Mouse (Mus musculus): ENCODE data around the gene Phactr4. TPM values are rescaled to one million over a fixed set of nuclear protein-coding genes. Genes with fewer than 3 reads are reported as not detected.

Gene Phactr4
- total RNA-seq, 2 experiments from 2014 or later, result 9.1 to 9.8 TPM

- no peak for TF ChIP-seq CTCF (IDR thresholded peaks at IDR 0.05)
- no peak overlapping the region; the same call in 1 of the 2 replicates for H3K27ac ChIP-seq
- no peak for DNase-seq (ENCODE audit: extremely low spot score in 1 of 2, low spot score in 2 of 2)
- no peak overlapping the region for H3K4me3 ChIP-seq
- intact Hi-C loops (cut with DNase I), result no loop called here
These were observed 34.7 kb downstream of the Phactr4 start for GRCm38 (mm10) chr4:132387617-132388016.

- intact Hi-C loops (cut with DNase I), result no loop called here
- no peak for TF ChIP-seq CTCF (IDR thresholded peaks at IDR 0.05)
- DNase-seq (ENCODE audit: extremely low spot score in 1 of 2, low spot score in 2 of 2), result no peak
- no peak overlapping the region for H3K4me3 ChIP-seq
- H3K27ac ChIP-seq, result no peak overlapping the region; the same call in 1 of the 2 replicates
These were observed 35.4 kb downstream of the Phactr4 start for GRCm38 (mm10) chr4:132386846-132387245.

- H3K27ac ChIP-seq, result no peak overlapping the region
- intact Hi-C loops (cut with DNase I), result no loop called here
- no peak for DNase-seq (ENCODE audit: extremely low spot score in 1 of 2, low spot score in 2 of 2)
- no peak overlapping the region for H3K4me3 ChIP-seq
- no peak for TF ChIP-seq CTCF (IDR thresholded peaks at IDR 0.05)
These were observed 36.4 kb downstream of the Phactr4 start for GRCm38 (mm10) chr4:132385771-132386410.

- intact Hi-C loops (cut with DNase I), result no loop called here
- no peak for TF ChIP-seq CTCF (IDR thresholded peaks at IDR 0.05)
- H3K4me3 ChIP-seq, result no peak overlapping the region
- DNase-seq (ENCODE audit: extremely low spot score in 1 of 2, low spot score in 2 of 2), result no peak
- H3K27ac ChIP-seq, result no peak overlapping the region
These were observed 38.8 kb downstream of the Phactr4 start for GRCm38 (mm10) chr4:132383455-132383854.

- Histone ChIP-seq H3K4me3 (no peak overlapping the region), H3K27ac (no peak overlapping the region)
- intact Hi-C loops (cut with DNase I), result no loop called here
- TF ChIP-seq CTCF (IDR thresholded peaks at IDR 0.05), result no peak
- no peak for DNase-seq (ENCODE audit: extremely low spot score in 1 of 2, low spot score in 2 of 2)
These were observed 40.0 kb downstream of the Phactr4 start for GRCm38 (mm10) chr4:132382296-132382695.

GRCm38 (mm10) chr4:132380965-132381616 lies 41.2 kb downstream of the Phactr4 start:
- intact Hi-C loops (cut with DNase I), result no loop called here
- H3K4me3 ChIP-seq, result no peak overlapping the region
- TF ChIP-seq CTCF (IDR thresholded peaks at IDR 0.05), result no peak
- H3K27ac ChIP-seq, result no peak overlapping the region
- no peak for DNase-seq (ENCODE audit: extremely low spot score in 1 of 2, low spot score in 2 of 2)

- no peak for TF ChIP-seq CTCF (IDR thresholded peaks at IDR 0.05)
- intact Hi-C loops (cut with DNase I), result no loop called here
- no peak overlapping the region for H3K27ac ChIP-seq
- DNase-seq (ENCODE audit: extremely low spot score in 1 of 2, low spot score in 2 of 2), result no peak
- no peak overlapping the region for H3K4me3 ChIP-seq
These were observed 48.5 kb downstream of the Phactr4 start for GRCm38 (mm10) chr4:132373820-132374219.

- no peak overlapping the region for H3K27ac ChIP-seq
- no peak for TF ChIP-seq CTCF (IDR thresholded peaks at IDR 0.05)
- no peak overlapping the region for H3K4me3 ChIP-seq
- no peak for DNase-seq (ENCODE audit: extremely low spot score in 1 of 2, low spot score in 2 of 2)
- intact Hi-C loops (cut with DNase I), result no loop called here
These were observed 52.1 kb downstream of the Phactr4 start for GRCm38 (mm10) chr4:132369953-132370750.

GRCm38 (mm10) chr4:132367480-132368201 lies 54.6 kb downstream of the Phactr4 start:
- intact Hi-C loops (cut with DNase I), result no loop called here
- Histone ChIP-seq H3K4me3 (no peak overlapping the region), H3K27ac (no peak overlapping the region)
- DNase-seq (ENCODE audit: extremely low spot score in 1 of 2, low spot score in 2 of 2), result no peak
- TF ChIP-seq CTCF (IDR thresholded peaks at IDR 0.05), result no peak

GRCm38 (mm10) chr4:132365450-132366060 lies 56.7 kb downstream of the Phactr4 start:
- intact Hi-C loops (cut with DNase I), result no loop called here

GRCm38 (mm10) chr4:132363487-132363886 lies 58.8 kb downstream of the Phactr4 start:
- Histone ChIP-seq H3K27ac (no peak overlapping the region), H3K4me3 (no peak overlapping the region)
- no peak for TF ChIP-seq CTCF (IDR thresholded peaks at IDR 0.05)
- no peak for DNase-seq (ENCODE audit: extremely low spot score in 1 of 2, low spot score in 2 of 2)
- intact Hi-C loops (cut with DNase I), result no loop called here

More at GRCm38 (mm10) chr4:132365450-132366060, 56.7 kb downstream of the Phactr4 start:
- DNase-seq (ENCODE audit: extremely low spot score in 1 of 2, low spot score in 2 of 2), result no peak
- TF ChIP-seq CTCF (IDR thresholded peaks at IDR 0.05), result no peak
- Histone ChIP-seq H3K4me3 (no peak overlapping the region), H3K27ac (no peak overlapping the region)
